Mouse (Mus musculus): ENCODE data around the gene Ubtf. TPM values are rescaled to one million over a fixed set of nuclear protein-coding genes. Genes with fewer than 3 reads are reported as not detected.

The Ubtf gene
- polyA plus RNA-seq, 1 experiment from 2014 or later: 99.1 TPM

DNA sequence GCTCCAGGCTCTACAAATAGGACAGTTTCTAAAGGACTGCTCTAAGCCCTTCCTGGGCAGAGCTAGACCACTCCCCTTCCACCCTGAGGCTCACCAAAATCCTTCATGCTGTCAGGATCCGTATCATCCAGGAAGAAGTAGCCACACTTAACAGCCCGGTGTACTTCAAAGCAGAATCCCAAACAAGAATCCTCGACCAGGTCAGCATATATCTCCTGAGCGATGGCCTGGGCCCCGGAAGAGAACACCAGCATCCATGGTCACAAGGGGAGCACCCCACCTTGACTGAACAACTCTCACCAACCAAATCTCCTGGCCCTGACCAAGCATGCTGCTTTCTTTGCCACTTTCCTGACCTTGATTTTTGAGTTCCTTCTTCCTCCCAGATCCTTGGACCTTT, 25.1 kb downstream of the Ubtf start:
- WGBS: 81% methylated on average over 5 of the region's 5 CpGs
- Histone ChIP-seq H3K4me3 (replicated peaks; ENCODE audit: low read length) (no peak overlapping the region), H3K36me3 (ENCODE audit: control insufficient read depth, insufficient read depth) (peaks cover 18% of the 10 kb centered on the region), H3K4me2 (ENCODE audit: low read length) (peak overlapping the region; percentile 93; the same call in 1 of the 2 replicates), H3K4me1 (replicated peaks; ENCODE audit: control insufficient read depth, insufficient read depth, low read length) (peaks cover 21% of the 10 kb centered on the region), H3K27ac (ENCODE audit: low read length) (no peak overlapping the region; the same call in 1 of the 2 replicates), H3K9me3 (ENCODE audit: control insufficient read depth, low read length) (no peaks in the 10 kb centered on the region), H3K9ac (replicated peaks; ENCODE audit: low read depth, low read length) (no peak overlapping the region), H3K27me3 (replicated peaks; ENCODE audit: control insufficient read depth, insufficient read depth, low read length) (no peaks in the 10 kb centered on the region)
- ATAC-seq: no peak

DNA sequence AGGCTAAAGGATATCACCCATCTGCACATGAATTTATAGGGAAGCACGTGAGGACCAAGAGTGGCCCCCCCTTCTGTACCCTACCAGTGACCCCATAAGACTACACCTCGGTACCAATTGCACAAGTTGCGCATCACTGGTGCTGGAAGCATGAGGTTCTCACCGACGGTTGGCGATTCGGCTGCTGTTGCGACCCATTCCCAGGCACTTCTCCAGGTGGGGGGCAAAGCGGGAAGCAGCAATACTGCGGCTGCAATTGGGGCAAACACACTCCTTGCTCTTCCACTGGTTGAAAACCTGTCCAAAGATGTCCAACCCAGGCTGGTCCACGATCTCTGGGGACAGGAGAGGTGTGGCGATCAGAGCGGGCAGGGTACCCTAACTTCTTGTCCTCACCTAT, 25.6 kb downstream of the Ubtf start:
- ATAC-seq: no peak
- Histone ChIP-seq H3K9ac (replicated peaks; ENCODE audit: low read depth, low read length) (no peak overlapping the region), H3K4me2 (ENCODE audit: low read length) (no peak overlapping the region)

DNA sequence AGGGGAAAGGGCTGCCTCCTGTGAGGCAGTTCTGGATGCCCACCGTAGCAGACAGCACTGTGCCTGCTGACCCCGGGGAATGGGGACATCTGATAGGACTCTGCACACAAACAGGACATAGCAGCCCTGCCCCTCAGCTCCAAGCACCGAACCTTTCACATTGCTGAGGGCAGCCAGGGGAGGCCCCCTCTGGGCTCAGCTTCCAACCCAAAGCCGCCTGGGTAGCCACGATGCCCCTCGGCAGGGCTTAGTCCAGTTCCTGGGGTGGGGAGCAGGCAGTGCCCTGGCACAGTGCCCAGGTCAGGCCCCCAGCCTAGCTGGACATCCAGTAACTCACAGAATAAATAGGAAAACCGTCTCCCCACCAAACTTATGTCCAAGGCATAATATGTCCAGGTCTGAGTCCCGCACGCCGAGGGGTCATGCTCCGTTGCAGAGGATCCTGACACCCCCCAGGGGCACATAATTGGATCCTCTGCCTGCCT, 28.4 kb downstream of the Ubtf start:
- WGBS: 79% methylated on average over 11 of the region's 11 CpGs
- Histone ChIP-seq H3K9me3 (ENCODE audit: control insufficient read depth, low read length) (no peaks in the 10 kb centered on the region), H3K4me3 (replicated peaks; ENCODE audit: low read length) (no peak overlapping the region), H3K4me1 (replicated peaks; ENCODE audit: control insufficient read depth, insufficient read depth, low read length) (peaks cover 21% of the 10 kb centered on the region), H3K9ac (replicated peaks; ENCODE audit: low read depth, low read length) (no peak overlapping the region), H3K36me3 (ENCODE audit: control insufficient read depth, insufficient read depth) (peaks cover 18% of the 10 kb centered on the region), H3K27ac (ENCODE audit: low read length) (no peak overlapping the region), H3K27me3 (replicated peaks; ENCODE audit: control insufficient read depth, insufficient read depth, low read length) (no peaks in the 10 kb centered on the region), H3K4me2 (ENCODE audit: low read length) (no peak overlapping the region)
- no peak for ATAC-seq

More for the DNA sequence above, 25.6 kb downstream of the Ubtf start:
- Histone ChIP-seq H3K9me3 (ENCODE audit: control insufficient read depth, low read length) (no peaks in the 10 kb centered on the region), H3K27ac (ENCODE audit: low read length) (no peak overlapping the region), H3K36me3 (ENCODE audit: control insufficient read depth, insufficient read depth) (peaks cover 18% of the 10 kb centered on the region), H3K27me3 (replicated peaks; ENCODE audit: control insufficient read depth, insufficient read depth, low read length) (no peaks in the 10 kb centered on the region), H3K4me3 (replicated peaks; ENCODE audit: low read length) (no peak overlapping the region), H3K4me1 (replicated peaks; ENCODE audit: control insufficient read depth, insufficient read depth, low read length) (peaks cover 21% of the 10 kb centered on the region)
- 94% methylated on average over 13 of the region's 13 CpGs for WGBS

GRCm38 (mm10) chr11:102290141-102290540, 29.4 kb downstream of the Ubtf start:
- Histone ChIP-seq H3K36me3 (ENCODE audit: control insufficient read depth, insufficient read depth) (peaks cover 18% of the 10 kb centered on the region), H3K4me2 (ENCODE audit: low read length) (no peak overlapping the region), H3K9me3 (ENCODE audit: control insufficient read depth, low read length) (no peaks in the 10 kb centered on the region), H3K4me3 (replicated peaks; ENCODE audit: low read length) (no peak overlapping the region), H3K27me3 (replicated peaks; ENCODE audit: control insufficient read depth, insufficient read depth, low read length) (no peaks in the 10 kb centered on the region), H3K27ac (ENCODE audit: low read length) (no peak overlapping the region), H3K9ac (replicated peaks; ENCODE audit: low read depth, low read length) (no peak overlapping the region), H3K4me1 (replicated peaks; ENCODE audit: control insufficient read depth, insufficient read depth, low read length) (peaks cover 24% of the 10 kb centered on the region)
- 81% methylated on average over 4 of the region's 4 CpGs for WGBS
- ATAC-seq: no peak

DNA sequence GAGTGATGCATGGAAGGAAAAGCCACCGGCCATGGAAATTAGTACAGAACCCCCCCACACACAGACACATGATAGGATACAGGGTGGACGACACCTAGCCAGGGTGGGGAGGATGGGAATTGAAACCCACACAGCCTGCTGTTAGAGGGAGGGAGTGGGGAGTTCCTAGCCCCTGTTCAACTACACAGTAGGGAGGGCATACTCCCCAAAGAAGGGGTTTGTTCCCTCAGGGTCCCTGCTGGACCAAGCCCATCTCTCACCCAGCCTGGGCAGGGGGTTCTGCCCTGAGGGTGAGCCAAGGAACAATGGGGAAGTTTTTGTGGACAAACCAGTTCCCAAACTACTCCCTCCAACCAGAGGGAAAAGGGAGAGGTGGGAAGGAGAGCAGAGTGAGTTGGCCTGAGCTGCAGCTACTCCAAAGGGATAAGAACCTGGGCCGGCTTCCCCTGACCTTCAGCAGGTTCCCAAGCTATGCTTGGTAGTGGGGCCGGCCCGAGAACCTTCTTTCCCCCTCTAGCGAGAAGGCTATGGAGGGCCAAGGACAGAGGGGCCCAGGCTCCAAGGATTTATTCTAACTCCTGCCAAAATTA, 29.9 kb downstream of the Ubtf start:
- 50% methylated on average over 6 of the region's 6 CpGs for WGBS
- no peak for ATAC-seq
- H3K9ac ChIP-seq (replicated peaks; ENCODE audit: low read depth, low read length): no peak overlapping the region
- H3K4me2 ChIP-seq (ENCODE audit: low read length): no peak overlapping the region
- no peak overlapping the region for H3K27ac ChIP-seq (ENCODE audit: low read length)
- H3K36me3 ChIP-seq (ENCODE audit: control insufficient read depth, insufficient read depth): peaks cover 18% of the 10 kb centered on the region
- peaks cover 18% of the 10 kb centered on the region for H3K4me1 ChIP-seq (replicated peaks; ENCODE audit: control insufficient read depth, insufficient read depth, low read length)
- no peak overlapping the region for H3K4me3 ChIP-seq (replicated peaks; ENCODE audit: low read length)
- no peaks in the 10 kb centered on the region for H3K27me3 ChIP-seq (replicated peaks; ENCODE audit: control insufficient read depth, insufficient read depth, low read length)
- no peaks in the 10 kb centered on the region for H3K9me3 ChIP-seq (ENCODE audit: control insufficient read depth, low read length)

GRCm38 (mm10) chr11:102288913-102289312, 30.6 kb downstream of the Ubtf start:
- no peak overlapping the region for H3K4me3 ChIP-seq (replicated peaks; ENCODE audit: low read length)
- no peaks in the 10 kb centered on the region for H3K27me3 ChIP-seq (replicated peaks; ENCODE audit: control insufficient read depth, insufficient read depth, low read length)
- H3K4me2 ChIP-seq (ENCODE audit: low read length): no peak overlapping the region
- no peak overlapping the region for H3K9ac ChIP-seq (replicated peaks; ENCODE audit: low read depth, low read length)
- ATAC-seq: no peak
- H3K9me3 ChIP-seq (ENCODE audit: control insufficient read depth, low read length): no peaks in the 10 kb centered on the region
- H3K4me1 ChIP-seq (replicated peaks; ENCODE audit: control insufficient read depth, insufficient read depth, low read length): peaks cover 13% of the 10 kb centered on the region
- H3K27ac ChIP-seq (ENCODE audit: low read length): no peak overlapping the region
- H3K36me3 ChIP-seq (ENCODE audit: control insufficient read depth, insufficient read depth): peaks cover 18% of the 10 kb centered on the region
- WGBS: 76% methylated on average over 2 of the region's 2 CpGs

GRCm38 (mm10) chr11:102288027-102288804, 31.3 kb downstream of the Ubtf start:
- 89% methylated on average over 8 of the region's 8 CpGs for WGBS
- Histone ChIP-seq H3K36me3 (ENCODE audit: control insufficient read depth, insufficient read depth) (peaks cover 15% of the 10 kb centered on the region), H3K4me3 (replicated peaks; ENCODE audit: low read length) (no peak overlapping the region), H3K27ac (ENCODE audit: low read length) (no peak overlapping the region), H3K9ac (replicated peaks; ENCODE audit: low read depth, low read length) (no peak overlapping the region), H3K27me3 (replicated peaks; ENCODE audit: control insufficient read depth, insufficient read depth, low read length) (no peaks in the 10 kb centered on the region), H3K4me2 (ENCODE audit: low read length) (no peak overlapping the region), H3K9me3 (ENCODE audit: control insufficient read depth, low read length) (no peaks in the 10 kb centered on the region), H3K4me1 (replicated peaks; ENCODE audit: control insufficient read depth, insufficient read depth, low read length) (peaks cover 13% of the 10 kb centered on the region)
- no peak for ATAC-seq

GRCm38 (mm10) chr11:102287485-102287884, 32.1 kb downstream of the Ubtf start:
- WGBS: 86% methylated on average over 8 of the region's 8 CpGs
- H3K27me3 ChIP-seq (replicated peaks; ENCODE audit: control insufficient read depth, insufficient read depth, low read length): no peaks in the 10 kb centered on the region
- no peak overlapping the region for H3K4me3 ChIP-seq (replicated peaks; ENCODE audit: low read length)
- no peak overlapping the region for H3K4me2 ChIP-seq (ENCODE audit: low read length)
- H3K36me3 ChIP-seq (ENCODE audit: control insufficient read depth, insufficient read depth): peaks cover 15% of the 10 kb centered on the region
- H3K27ac ChIP-seq (ENCODE audit: low read length): no peak overlapping the region
- peaks cover 13% of the 10 kb centered on the region for H3K4me1 ChIP-seq (replicated peaks; ENCODE audit: control insufficient read depth, insufficient read depth, low read length)
- H3K9me3 ChIP-seq (ENCODE audit: control insufficient read depth, low read length): no peaks in the 10 kb centered on the region
- no peak overlapping the region for H3K9ac ChIP-seq (replicated peaks; ENCODE audit: low read depth, low read length)
- ATAC-seq: no peak

DNA sequence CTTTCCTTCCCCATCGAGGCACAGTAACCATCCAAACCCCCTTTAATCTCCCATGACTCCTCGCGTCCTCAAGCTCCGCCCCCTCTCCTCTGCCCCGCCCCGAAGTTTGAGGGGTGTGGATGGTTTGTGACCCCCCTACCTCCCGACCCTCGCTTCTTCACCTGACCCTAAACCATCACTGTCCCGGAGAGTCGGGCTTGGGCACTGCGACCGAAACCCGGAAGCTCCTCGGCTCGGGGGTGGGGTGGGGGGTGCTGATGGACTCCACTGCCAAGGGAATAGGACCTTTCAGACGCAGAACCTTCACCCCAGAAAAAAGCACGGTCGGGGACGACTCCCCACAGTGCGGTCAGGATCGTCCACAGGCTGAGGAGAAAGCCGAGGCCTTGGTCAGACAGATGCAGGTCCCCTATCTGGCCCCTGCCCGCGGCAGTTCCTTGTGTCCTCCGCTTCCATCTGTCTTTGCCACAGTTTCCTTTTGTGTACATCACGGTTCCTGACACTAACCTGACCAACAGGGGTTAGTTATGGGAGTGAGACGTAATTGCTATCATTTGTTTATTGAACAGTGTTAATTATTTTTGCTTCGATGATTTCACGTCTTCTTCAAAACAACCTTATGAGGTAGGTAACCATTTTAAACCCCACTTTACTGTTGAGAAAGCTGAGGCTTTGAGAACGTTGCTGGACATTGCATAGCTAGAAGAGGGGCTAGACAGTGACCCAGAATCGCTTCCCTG, 34.3 kb downstream of the Ubtf start:
- Histone ChIP-seq H3K4me2 (ENCODE audit: low read length) (peak overlapping the region; percentile 75), H3K9ac (replicated peaks; ENCODE audit: low read depth, low read length) (peak overlapping the region; percentile 76), H3K36me3 (ENCODE audit: control insufficient read depth, insufficient read depth) (no peaks in the 10 kb centered on the region; the same call in 1 of the 2 replicates), H3K27ac (ENCODE audit: low read length) (peak overlapping the region; percentile 83), H3K9me3 (ENCODE audit: control insufficient read depth, low read length) (no peaks in the 10 kb centered on the region), H3K4me3 (replicated peaks; ENCODE audit: low read length) (peak overlapping the region; percentile 68), H3K27me3 (replicated peaks; ENCODE audit: control insufficient read depth, insufficient read depth, low read length) (no peaks in the 10 kb centered on the region), H3K4me1 (replicated peaks; ENCODE audit: control insufficient read depth, insufficient read depth, low read length) (peaks cover 13% of the 10 kb centered on the region)
- ATAC-seq: peak; percentile 66
- 5% methylated on average over 31 of the region's 31 CpGs for WGBS
